Mouse (Mus musculus): ENCODE measurements around the gene Fam25c.
"Not testable (repeated sequence)": the region's sequence is repeated elsewhere in the genome, so short reads cannot be mapped to it uniquely, and the experiment has no call there.

The Fam25c gene

DNA sequence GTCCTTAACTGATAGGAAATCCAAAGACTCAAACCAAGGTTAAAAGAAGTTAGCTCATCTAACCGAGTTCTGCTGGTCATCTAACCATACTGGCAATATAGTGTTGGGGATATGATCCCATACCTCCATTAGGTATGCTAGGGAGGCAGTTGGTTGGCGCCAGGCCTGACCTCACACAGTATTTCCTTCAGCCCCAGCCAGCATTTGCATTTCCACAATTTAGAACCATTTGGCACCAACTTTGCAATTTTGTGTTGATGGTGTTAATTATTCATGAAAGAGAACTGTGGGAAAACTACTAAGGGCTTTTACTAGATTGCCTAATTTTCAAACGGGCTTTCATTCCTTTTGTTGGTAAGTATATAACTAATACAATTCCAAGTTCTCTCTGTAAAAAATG, 23.3 kb downstream of the Fam25c start:
- DNase-seq (ENCODE audit: low read depth, low spot score): no peak

- no peak for DNase-seq (ENCODE audit: low read depth, low spot score)
Observed at GRCm38 (mm10) chr14:34330657-34331158, 24.5 kb downstream of the Fam25c start.

- no peak for DNase-seq (ENCODE audit: low read depth, low spot score)
Observed at GRCm38 (mm10) chr14:34327618-34328017, 27.6 kb downstream of the Fam25c start.

- no peak for DNase-seq (ENCODE audit: low read depth, low spot score)
Observed at GRCm38 (mm10) chr14:34326606-34327005, 28.6 kb downstream of the Fam25c start.

DNA sequence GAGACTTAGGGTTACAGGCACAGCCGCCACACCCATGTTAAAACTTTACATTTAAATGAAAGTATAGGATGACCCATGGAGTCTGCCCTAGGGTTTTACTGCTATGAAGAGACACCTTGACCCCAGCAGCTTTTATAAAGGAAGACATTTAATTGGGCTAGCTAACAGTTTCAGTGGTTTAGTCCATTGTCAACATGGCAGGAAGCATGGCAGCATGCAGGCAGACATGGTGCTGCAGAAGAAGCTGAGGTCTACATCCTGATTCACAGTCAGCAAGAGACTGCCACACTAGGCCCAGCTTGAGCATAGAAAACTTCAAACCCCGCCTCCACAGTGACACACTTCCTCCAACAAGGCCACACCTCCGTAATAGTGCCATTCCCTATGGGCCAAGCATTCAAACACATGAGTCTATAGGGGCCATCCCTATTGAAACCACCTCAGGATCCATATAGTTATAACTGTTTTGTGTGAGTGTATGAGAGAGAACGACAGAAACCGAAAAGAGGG, 31.6 kb downstream of the Fam25c start:
- DNase-seq (ENCODE audit: low read depth, low spot score): no peak

GRCm38 (mm10) chr14:34318113-34318512, 37.1 kb downstream of the Fam25c start:
- DNase-seq (ENCODE audit: low read depth, low spot score): peak; percentile 90

- DNase-seq (ENCODE audit: low read depth, low spot score): peak; percentile 52
Observed at GRCm38 (mm10) chr14:34317431-34317830, 37.8 kb downstream of the Fam25c start.

DNA sequence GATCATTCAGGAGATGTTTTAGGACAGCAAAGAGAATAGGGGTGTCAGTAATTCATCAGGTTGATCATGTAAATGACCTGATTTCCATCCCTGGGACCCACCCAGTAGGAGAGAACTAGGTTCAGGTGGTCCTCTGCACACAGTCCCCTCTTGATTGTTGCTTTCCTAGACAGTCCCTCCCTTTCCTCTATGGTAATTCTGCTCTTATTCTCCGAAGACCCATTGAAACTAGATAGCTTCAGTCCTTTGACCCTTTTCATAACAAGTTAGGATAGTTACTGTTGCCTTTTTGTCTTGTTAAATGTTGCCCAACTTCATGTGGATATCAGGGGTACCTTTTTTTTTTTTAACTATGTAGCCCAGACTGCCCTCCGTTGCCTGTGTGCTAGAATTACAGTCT, 38.9 kb downstream of the Fam25c start:
- DNase-seq (ENCODE audit: low read depth, low spot score): no peak

GRCm38 (mm10) chr14:34314796-34315195, 40.4 kb downstream of the Fam25c start:
- DNase-seq (ENCODE audit: low read depth, low spot score): no peak

DNA sequence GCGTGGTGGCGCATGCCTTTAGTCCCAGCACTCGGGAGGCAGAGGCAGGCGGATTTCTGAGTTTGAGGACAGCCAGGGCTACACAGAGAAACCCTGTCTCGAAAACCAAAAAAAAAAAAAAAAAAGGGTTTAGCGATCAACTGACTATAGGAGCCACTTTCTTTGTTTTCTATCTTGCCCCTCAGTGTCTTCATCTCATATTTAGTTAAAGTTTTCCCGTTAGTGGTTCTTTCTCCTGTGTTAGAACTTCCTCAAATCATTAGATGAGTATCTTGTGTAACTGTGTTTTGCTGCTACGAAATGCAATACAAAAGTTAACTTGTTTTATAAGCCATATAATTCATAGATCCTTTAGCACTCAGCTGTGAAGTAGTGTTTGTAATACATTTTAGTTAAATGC, 40.9 kb downstream of the Fam25c start:
- not testable (repeated sequence) for DNase-seq (ENCODE audit: low read depth, low spot score)

- DNase-seq (ENCODE audit: low read depth, low spot score): no peak
Observed at GRCm38 (mm10) chr14:34313612-34314011, 41.6 kb downstream of the Fam25c start.

DNA sequence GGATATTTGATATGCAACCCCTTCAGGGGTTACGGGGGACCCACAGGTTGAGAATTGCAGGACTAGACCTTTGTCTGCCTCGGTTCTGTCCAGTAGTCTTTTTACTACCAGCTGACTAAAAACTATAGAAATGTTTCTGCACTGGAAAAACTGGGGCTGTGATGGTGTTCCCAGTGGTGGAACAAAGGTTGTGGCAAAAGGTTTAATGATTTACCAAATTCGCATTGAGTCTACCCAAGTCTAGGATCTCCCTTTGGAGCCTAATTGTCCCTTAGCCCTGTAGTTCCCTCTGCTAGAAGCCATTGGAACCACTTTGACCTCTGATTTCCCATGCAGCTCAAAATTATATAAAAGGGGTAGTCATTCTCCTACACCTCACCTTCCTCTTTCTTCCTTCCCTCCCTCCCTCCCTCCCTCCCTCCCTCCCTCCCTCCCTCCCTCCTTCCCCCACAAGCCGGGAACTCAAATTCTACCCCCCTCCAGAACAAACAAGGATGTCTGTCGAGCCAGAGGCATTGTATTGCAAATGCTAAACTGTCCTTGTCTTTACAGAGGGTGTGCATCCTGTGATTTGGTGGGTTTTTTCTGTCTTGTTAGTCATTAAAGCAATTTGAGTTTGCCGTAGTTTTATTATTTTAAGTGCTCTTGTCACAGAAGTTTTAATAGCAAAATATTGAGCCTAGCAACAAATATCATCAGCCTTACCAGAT, 42.7 kb downstream of the Fam25c start:
- no peak for DNase-seq (ENCODE audit: low read depth, low spot score)

GRCm38 (mm10) chr14:34311691-34312090, 43.5 kb downstream of the Fam25c start:
- peak; percentile 72 for DNase-seq (ENCODE audit: low read depth, low spot score)

DNA sequence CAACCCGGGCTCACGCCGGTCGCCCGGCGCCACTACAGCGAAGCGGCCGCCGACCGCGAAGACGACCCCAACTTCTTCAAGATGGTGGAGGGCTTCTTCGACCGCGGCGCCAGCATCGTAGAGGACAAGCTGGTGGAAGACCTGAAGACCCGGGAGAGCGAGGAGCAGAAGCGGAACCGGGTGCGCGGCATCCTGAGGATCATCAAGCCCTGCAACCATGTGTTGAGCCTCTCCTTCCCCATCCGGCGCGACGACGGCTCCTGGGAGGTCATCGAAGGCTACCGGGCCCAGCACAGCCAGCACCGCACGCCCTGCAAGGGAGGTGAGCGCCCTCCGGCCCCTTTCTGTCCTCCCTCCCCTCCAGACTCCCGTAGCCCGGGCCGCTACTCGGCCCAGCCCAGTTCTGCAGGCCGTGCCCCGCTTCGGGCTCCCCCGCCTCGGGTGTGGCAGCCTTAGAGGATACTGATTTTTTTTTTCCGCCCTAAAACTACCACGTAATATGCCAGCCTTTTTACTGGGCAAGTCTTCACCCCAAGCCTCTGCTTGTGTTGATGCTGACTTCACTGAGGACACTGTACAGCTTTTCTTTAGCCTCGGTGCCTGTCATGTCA, 44.1 kb downstream of the Fam25c start:
- DNase-seq (ENCODE audit: low read depth, low spot score): peak; percentile 42

DNA sequence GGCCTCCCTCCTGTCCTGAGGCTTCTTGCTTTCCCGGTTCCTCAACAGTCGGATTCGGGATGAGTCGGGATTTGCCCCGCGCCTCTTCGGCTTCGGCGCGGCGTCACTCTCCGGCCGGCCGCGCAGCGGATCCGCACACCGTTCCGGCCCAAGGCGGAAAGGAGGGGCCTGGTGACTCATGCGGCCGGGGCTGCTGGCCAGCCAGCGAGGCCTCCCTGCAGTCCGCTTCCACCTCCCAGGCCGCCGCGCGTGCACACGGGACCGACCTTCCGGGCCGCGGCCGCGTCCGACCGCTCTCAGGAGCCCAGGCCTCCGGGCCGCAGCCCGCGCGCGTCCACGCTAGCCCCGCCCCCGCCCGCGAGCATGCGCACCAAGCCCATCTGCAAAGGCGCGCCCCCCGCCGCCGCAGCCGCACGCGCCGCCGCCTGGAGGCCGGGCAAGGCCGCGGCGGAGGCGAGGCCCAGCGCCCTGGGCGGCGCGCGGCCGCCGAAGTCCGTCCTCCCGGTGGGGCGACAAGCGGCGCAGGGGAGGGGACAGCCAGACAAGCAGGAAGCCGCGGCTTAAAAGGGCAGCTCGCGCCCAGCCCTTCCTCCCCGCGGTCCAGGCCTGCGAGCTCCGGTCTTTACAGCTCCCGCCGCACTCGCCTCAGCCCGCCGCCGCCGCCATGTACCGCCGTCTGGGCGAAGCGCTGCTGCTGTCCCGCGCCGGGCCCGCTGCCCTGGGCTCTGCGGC, 44.8 kb downstream of the Fam25c start, which contains the start of the genes Shld2 and Glud1:
TSS of gene Shld2 (minus strand) at position 260 of the 732 bp plus-strand sequence.
TSS of gene Glud1 (plus strand) at position 494 of the 732 bp plus-strand sequence.
- peak; percentile 94 for DNase-seq (ENCODE audit: low read depth, low spot score)

GRCm38 (mm10) chr14:34309907-34310233, 45.4 kb downstream of the Fam25c start:
- DNase-seq (ENCODE audit: low read depth, low spot score): no peak

DNA sequence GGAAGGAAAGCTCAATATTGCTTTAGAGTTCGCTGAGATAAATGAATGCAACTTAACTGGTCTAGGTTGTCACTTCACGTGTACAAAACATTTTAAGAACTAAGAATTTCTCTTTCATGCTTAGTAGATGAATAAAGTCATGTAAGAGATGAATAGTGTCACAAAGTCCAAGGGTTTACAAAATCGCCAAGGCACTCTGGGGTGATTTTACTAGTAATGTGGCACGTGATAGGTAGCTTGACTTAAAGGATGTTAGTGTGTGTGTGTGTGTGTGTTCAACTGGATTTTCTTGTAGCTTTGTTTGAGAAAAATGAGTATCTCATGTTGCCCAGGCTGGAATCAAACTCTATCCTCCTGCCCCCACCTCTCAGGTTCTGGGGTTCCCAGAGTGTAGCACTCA, 46.0 kb downstream of the Fam25c start:
- DNase-seq (ENCODE audit: low read depth, low spot score): no peak

DNA sequence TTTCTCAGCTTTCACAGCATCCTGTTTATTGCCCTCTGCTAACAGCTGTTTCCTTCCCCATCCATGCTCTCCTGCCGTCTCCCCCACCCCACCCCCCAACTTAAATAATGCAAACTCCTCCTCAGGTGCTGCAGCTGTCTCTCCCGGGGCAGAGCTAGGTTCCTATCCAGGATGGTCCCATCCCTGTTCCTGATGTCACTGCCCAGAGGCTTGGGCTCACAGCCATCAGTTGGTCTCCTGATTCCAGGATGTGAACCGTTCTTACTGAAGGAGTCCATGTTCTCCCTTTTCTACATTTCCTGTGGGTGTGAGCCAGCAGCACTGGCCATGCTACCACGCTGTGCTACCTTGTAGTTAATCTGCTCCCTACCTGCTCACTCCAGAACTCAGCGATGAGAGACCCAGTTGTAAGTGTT, 52.0 kb downstream of the Fam25c start:
- DNase-seq (ENCODE audit: low read depth, low spot score): no peak

GRCm38 (mm10) chr14:34302681-34303242, 52.5 kb downstream of the Fam25c start:
- no peak for DNase-seq (ENCODE audit: low read depth, low spot score)
